Mouse (Mus musculus) heart, adult 2 months (tissue): ENCODE measurements around the gene Sowahd. TPM values are rescaled to one million over a fixed set of nuclear protein-coding genes. Genes with fewer than 3 reads are reported as not detected.

Experiments
- DNase-seq, 2 experiments: peaks; one replicate each; pipeline ENCODE4 v3.0.0; 2021
- H3K27ac ChIP-seq: fragments of 200-600 bp; 2 replicates; pipeline ENCODE4 v1.8.1; 2022
- H3K27me3 ChIP-seq: fragments of 200-500 bp; 2 replicates; pipeline ENCODE4 v1.6.1; 2012; ENCODE audit warnings: mild to moderate bottlenecking, low read length, inconsistent platforms, mixed read lengths; ENCODE audit not compliant: control insufficient read depth, insufficient read depth
- H3K36me3 ChIP-seq: fragments of 200-500 bp; 2 replicates; pipeline ENCODE4 v1.6.1; 2012; ENCODE audit warnings: low read length, inconsistent platforms; ENCODE audit not compliant: control insufficient read depth, insufficient read depth
- H3K4me1 ChIP-seq: fragments of 200-500 bp; 2 replicates; pipeline ENCODE4 v1.6.1; 2011; ENCODE audit warnings: low read length; ENCODE audit not compliant: control insufficient read depth, insufficient read depth
- H3K4me3 ChIP-seq: fragments of 200-600 bp; 2 replicates; pipeline ENCODE4 v1.8.1; 2022
- H3K79me2 ChIP-seq: fragments of 200-500 bp; replicated peaks from 2 replicates; pipeline ENCODE4 v1.6.1; 2012; ENCODE audit warnings: mild to moderate bottlenecking, inconsistent platforms, low read length, moderate library complexity, mixed read lengths; ENCODE audit not compliant: control insufficient read depth, insufficient read depth
- H3K9ac ChIP-seq: fragments of 200-500 bp; 2 replicates; pipeline ENCODE4 v1.6.1; 2012; ENCODE audit warnings: low read depth, mild to moderate bottlenecking, control low read depth, inconsistent platforms, low read length, mixed read lengths
- CTCF ChIP-seq: fragments of 200-600 bp; IDR thresholded peaks from 2 replicates; pipeline ENCODE4 v1.8.1; 2022; ENCODE audit warnings: antibody characterized with exemption, mild to moderate bottlenecking, moderate library complexity
- EP300 ChIP-seq: fragments of 200-500 bp; IDR thresholded peaks from 2 replicates; pipeline ENCODE4 v1.6.1; 2011; ENCODE audit warnings: low read depth, low read length, control low read depth; ENCODE audit not compliant: insufficient read depth
- POLR2A ChIP-seq: fragments of 200-500 bp; IDR thresholded peaks from 2 replicates; pipeline ENCODE4 v1.6.1; 2011; ENCODE audit warnings: mild to moderate bottlenecking, low read depth, low read length, control low read depth; ENCODE audit not compliant: insufficient read depth
- WGBS: fragments of 180-500 bp; shearing (Covaris S2); methylation state at CpG from one replicate; pipeline ENCODE4 v1.1.7; 2018; 5-methylcytosine and 5-hydroxymethylcytosine counted together
- intact Hi-C: fragments of 180-260 bp; cut with DNase I; formaldehyde crosslinking; loops from one replicate; pipeline ENCODE4 v1.15.1; 2025
- long read RNA-seq: library from polyadenylated mRNA; stranded (forward); transcript quantifications from one replicate; pipeline ENCODE4 v2.0.0, GENCODE M21; 2021
- polyA plus RNA-seq: library from polyadenylated mRNA; depleted of rRNA; stranded (reverse); fragments of >200 nt; gene quantifications from 2 replicates; pipeline ENCODE4 v1.2.3, GENCODE M21; 2012; rRNA removed
- total RNA-seq, 2 experiments: library from RNA; stranded (reverse); gene quantifications; 2 replicates each; pipeline ENCODE4 v1.2.3; 2021

The Sowahd gene
- total RNA-seq (not detected), polyA plus RNA-seq (not detected in 2 replicates)
- long read RNA-seq = 0 reads

DNA sequence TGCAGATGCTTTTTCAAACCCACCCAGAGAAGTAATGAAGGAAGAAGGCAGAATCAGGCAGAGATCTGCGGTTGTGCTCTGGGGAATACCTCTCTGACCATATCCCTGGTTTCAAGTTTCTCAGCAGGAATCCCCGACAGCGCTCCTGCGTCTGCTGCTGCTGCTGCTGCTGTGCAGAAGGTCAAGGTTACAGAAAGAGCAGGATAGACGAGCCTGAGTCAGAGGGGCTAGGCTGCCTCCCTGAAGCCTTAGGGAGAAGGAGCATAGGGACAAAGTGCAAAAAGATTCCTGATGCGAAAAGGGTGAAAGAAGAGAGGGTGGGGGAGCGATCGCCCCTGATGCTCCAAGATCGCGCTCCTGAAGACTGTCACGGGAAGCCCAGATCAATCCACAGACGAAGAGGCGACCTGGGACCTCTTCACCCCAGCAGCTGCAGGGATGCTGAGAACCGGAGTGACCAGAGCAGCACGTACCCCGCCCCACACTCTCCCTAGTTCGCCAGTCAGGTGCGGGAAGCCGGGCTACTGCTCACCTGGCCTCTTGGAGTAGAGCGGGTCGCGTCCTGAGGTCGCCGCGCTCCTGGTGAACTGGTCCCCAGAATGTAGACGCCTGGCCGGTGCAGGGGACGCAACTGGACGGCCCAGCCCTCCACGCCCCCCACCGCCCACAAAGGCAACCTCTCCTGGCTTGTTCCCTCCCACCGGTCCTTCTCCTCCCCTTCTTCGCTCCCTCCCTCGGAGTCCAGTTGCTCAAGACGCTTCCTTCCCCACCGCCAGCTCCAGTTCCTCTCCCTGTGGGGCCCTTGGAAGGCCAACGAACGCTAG is at the start of gene Sowahd:
Sowahd (plus strand) TSS at position 780 of the 824 bp plus-strand sequence.
- intact Hi-C loops = no loop called here
- Histone ChIP-seq H3K79me2 (no peaks in the 10 kb centered on the region), H3K9ac (no peak within 1 kb of the TSS), H3K4me1 (no peaks in the 10 kb centered on the region), H3K27me3 (peaks cover 10% of the 10 kb centered on the region), H3K4me3 (no peak within 1 kb of the TSS; the same call in 1 of the 2 replicates), H3K36me3 (no peaks in the 10 kb centered on the region), H3K27ac (no peak within 1 kb of the TSS)
- peak in 1 of 2 experiments; percentile 2 for DNase-seq
- WGBS = 22% methylated on average over 34 of the region's 38 CpGs
- TF ChIP-seq CTCF (no peak), POLR2A (no peak), EP300 (no peak)

DNA sequence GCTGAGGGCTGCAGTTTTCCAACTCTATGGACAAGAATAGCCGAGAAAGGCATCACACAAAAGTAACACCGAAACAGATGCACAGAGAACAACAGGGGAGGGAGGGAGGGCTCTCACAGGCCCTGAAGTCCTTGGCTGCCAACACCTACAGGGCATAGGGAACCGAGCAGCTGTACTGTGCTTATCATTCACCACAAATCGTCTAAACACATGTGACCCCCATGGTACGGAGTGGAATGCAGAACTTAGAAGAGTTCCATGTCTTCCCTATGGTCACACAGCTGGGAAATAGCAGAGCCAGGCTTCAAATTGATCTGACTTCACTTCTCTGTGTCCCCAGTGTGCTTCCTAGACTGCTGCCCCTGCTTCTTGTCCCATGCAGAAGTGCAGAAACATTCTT is 34.8 kb upstream of the Sowahd start:
- no peaks in the 10 kb centered on the region for H3K4me1 ChIP-seq
- no peak overlapping the region for H3K9ac ChIP-seq
- H3K27ac ChIP-seq = no peak overlapping the region
- no peak overlapping the region for H3K4me3 ChIP-seq
- H3K27me3 ChIP-seq = no peaks in the 10 kb centered on the region
- intact Hi-C loops = no loop called here
- 68% methylated on average over 5 of the region's 5 CpGs for WGBS
- no peak for DNase-seq
- TF ChIP-seq CTCF = no peak
- no peak for TF ChIP-seq EP300
- TF ChIP-seq POLR2A = no peak
- no peaks in the 10 kb centered on the region for H3K36me3 ChIP-seq
- H3K79me2 ChIP-seq = no peaks in the 10 kb centered on the region

DNA sequence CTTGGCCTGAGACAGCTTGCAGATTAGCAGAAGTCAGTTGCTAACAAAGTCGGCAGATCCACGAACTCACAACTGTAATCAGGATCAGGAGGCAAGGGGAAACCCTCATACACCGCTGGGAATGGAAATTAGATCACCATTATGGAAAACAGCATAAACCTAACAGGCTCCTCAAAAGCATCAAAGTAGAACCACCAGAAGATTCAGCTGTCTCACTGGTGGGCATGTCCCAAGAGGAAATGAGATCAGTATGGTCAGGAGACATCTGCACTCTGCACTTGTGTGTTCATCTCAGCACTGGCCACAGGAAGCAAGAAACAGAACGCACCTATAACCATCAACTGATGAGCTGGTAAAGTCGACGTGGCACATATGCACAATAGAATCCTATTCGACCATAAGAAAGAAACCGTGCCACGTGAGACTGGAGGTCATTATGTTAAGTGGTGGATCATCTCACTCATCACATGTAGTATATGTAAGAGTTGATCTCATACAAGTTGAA is 30.4 kb upstream of the Sowahd start:
- intact Hi-C loops = no loop called here
- no peak for TF ChIP-seq EP300
- TF ChIP-seq CTCF = no peak
- TF ChIP-seq POLR2A = no peak
- no peaks in the 10 kb centered on the region for H3K36me3 ChIP-seq
- no peak overlapping the region for H3K27ac ChIP-seq
- no peak for DNase-seq
- H3K4me3 ChIP-seq = no peak overlapping the region
- 79% methylated on average over 9 of the region's 9 CpGs for WGBS
- H3K9ac ChIP-seq = no peak overlapping the region
- no peaks in the 10 kb centered on the region for H3K79me2 ChIP-seq
- H3K27me3 ChIP-seq = no peaks in the 10 kb centered on the region
- H3K4me1 ChIP-seq = no peaks in the 10 kb centered on the region

DNA sequence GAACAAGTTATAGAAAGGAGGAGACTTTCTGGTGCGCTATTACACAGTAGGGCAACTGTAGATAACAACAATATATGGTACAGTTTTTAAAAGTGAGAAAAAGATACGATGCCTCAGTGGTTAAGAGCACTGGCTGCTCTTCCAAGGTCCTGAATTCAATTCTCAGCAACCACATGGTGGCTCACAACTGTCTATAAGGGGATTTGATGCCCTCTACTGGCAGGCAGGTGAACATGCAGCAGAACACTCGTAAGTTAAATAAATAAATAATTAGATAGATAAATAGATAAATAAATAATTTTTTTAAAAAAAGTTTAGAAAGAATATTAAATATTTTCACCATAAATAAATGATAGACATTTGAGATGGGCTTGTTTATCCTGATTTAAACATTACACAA is 29.6 kb upstream of the Sowahd start:
- H3K27ac ChIP-seq = no peak overlapping the region
- intact Hi-C loops = no loop called here
- DNase-seq = no peak
- no peak overlapping the region for H3K9ac ChIP-seq
- H3K79me2 ChIP-seq = no peaks in the 10 kb centered on the region
- no peak for TF ChIP-seq POLR2A
- TF ChIP-seq CTCF = peak; percentile 66
- TF ChIP-seq EP300 = no peak
- H3K4me3 ChIP-seq = no peak overlapping the region
- H3K27me3 ChIP-seq = no peaks in the 10 kb centered on the region
- H3K4me1 ChIP-seq = no peaks in the 10 kb centered on the region
- no peaks in the 10 kb centered on the region for H3K36me3 ChIP-seq
- 71% methylated on average over 3 of the region's 3 CpGs for WGBS

DNA sequence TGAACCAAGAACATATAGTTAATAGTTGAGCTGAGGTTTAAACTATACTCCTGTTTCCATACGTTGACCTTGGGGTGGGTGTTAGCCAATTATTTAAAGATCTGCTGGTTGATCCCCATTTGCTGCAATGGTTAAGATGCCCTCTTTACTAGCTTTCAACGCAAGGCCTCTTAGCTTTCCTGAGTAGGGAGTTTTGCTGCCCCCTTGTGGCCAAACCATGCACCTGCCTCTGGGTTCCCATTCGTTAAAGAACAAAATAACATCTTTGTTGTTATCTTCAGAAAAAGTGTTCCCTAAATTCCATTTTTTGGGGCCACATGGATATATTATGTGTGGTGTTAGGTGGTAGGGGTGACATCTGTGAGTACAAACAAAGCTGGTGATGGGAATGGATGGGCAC is 26.0 kb upstream of the Sowahd start:
- no peaks in the 10 kb centered on the region for H3K4me1 ChIP-seq
- H3K79me2 ChIP-seq = no peaks in the 10 kb centered on the region
- TF ChIP-seq EP300 = no peak
- peak; percentile 95 for TF ChIP-seq CTCF
- H3K27me3 ChIP-seq = no peaks in the 10 kb centered on the region
- peak; percentile 24 to 64 for DNase-seq
- intact Hi-C loops = loop anchor here (1.0 to 5.0 kb wide), 3 partner anchors 50 to 189 kb away; no protein-coding TSS in a partner anchor
- no peak overlapping the region for H3K9ac ChIP-seq
- WGBS = 14% methylated on average over 3 of the region's 3 CpGs
- H3K36me3 ChIP-seq = no peaks in the 10 kb centered on the region
- H3K4me3 ChIP-seq = no peak overlapping the region
- no peak overlapping the region for H3K27ac ChIP-seq

DNA sequence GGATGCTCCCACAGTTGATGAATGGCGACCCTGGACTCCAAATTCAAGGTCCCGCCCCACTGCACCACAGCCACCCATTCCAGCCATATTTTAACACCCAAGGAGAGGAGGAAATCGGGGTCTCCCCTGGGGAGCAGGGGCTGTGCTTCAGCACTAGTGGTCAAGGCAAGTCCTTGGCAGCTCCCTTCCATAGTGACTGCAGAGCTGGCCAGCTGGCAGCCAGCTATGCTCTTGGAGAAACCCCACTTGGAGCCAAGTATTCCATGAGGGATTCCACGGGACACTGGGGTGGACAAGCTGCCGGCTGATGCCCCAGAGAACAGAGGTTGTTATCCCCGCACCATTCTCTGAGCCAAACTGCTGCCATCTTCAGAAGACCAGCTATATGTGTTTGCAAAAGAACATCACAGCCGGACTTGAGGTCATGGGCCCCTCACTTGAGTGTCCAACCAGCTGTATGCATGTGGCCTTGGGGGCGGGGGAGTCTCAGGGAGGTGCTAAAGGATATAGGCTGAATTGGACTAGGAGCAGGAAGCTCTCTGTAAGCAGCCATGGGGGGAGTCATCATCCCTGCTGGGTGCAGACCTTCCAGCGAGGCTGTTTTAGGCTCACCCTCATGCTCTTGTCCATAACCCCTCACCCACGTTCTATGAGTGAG is 24.9 kb upstream of the Sowahd start:
- Histone ChIP-seq H3K27me3 (no peaks in the 10 kb centered on the region), H3K4me3 (no peak overlapping the region), H3K79me2 (no peaks in the 10 kb centered on the region), H3K9ac (no peak overlapping the region), H3K27ac (no peak overlapping the region), H3K4me1 (no peaks in the 10 kb centered on the region), H3K36me3 (no peaks in the 10 kb centered on the region)
- peak in 1 of 2 experiments; percentile 13 for DNase-seq
- WGBS = 54% methylated on average over 10 of the region's 10 CpGs
- intact Hi-C loops = loop anchor here (2.0 to 5.0 kb wide), 2 partner anchors 51 to 93 kb away; no protein-coding TSS in a partner anchor
- no peak for TF ChIP-seq EP300
- TF ChIP-seq POLR2A = no peak
- no peak for TF ChIP-seq CTCF
